Mouse (Mus musculus) ES-E14 (cell line): ENCODE results near the gene Rasgef1b.

ENCODE experiments used
- MAFK ChIP-seq: IDR thresholded peaks from 2 replicates; pipeline ENCODE4 v1.6.1; 2014; ENCODE audit warnings: mild to moderate bottlenecking, low read depth, low read length, inconsistent platforms; ENCODE audit not compliant: insufficient read depth
- ZC3H11A ChIP-seq: IDR thresholded peaks from 2 replicates; pipeline ENCODE4 v1.6.1; 2012; ENCODE audit warnings: low read depth, mild to moderate bottlenecking, inconsistent platforms, low read length, borderline replicate concordance
- ZNF384 ChIP-seq: IDR thresholded peaks from 2 replicates; pipeline ENCODE4 v1.6.1; 2012; ENCODE audit warnings: low read depth, low read length, inconsistent platforms

GRCm38 (mm10) chr5:99388585-99389250, 340.1 kb downstream of the Rasgef1b start:
- TF ChIP-seq ZC3H11A, result no peak
- no peak for TF ChIP-seq ZNF384
- TF ChIP-seq MAFK, result no peak
